Mouse (Mus musculus): ENCODE measurements around the gene Btbd35f30. TPM values are rescaled to one million over a fixed set of nuclear protein-coding genes. Genes with fewer than 3 reads are reported as not detected.
"Not testable (repeated sequence)": the region's sequence is repeated elsewhere in the genome, so short reads cannot be mapped to it uniquely, and the experiment has no call there.

Btbd35f30 gene
- total RNA-seq (2021), result not detected

DNA sequence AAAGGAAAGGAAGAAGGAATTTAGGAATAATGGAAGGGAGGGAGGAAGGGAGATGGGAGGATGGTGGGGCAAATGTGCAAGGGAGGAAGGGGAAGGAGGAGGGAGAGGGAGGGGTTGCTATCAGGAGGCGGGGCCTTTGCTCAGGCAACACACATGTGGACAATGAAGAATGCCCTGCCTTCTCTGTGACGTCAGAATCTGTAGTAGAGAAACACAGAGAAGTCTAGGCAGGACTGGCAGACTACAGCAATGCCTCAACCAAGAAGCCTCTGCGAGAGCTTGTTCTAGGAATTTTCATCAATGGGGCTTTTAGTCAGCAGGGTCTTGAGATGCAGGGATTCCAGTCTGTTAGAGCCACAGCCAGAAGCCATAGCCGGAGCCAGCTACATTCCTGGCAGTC lies at the start of gene Btbd35f30:
TSS of gene Btbd35f30 (plus strand) at position 301 of the 400 bp plus-strand sequence.
- DNase-seq, result not testable (repeated sequence)

DNA sequence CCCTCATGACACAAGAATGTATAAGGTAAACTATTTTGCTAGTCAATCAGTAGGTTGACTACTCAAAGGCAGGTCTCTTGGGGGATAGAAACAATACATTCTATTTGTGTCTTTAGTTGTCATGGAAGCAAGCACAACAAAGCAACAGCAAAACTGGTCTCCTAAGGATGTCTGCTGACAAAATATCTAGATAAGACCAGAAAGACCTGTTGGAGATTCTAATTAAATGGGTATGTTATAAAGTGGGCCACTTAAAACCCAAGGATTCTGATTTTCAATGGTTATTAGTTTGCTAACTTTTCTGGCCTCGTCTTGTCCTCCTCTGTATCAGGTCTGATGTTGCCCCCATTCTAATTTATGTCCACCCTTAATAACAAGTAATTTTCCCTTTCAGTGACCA lies 47.0 kb downstream of the Btbd35f30 start, which contains the start of gene Gm21789:
TSS of gene Gm21789 (plus strand) at position 301 of the 400 bp plus-strand sequence.
- DNase-seq, result not testable (repeated sequence)

Other genes starting within 250 kb of the Btbd35f30 start
- not detected for gene Gm5926, start 243.9 kb upstream of the Btbd35f30 start, total RNA-seq (2021)
- not detected for gene Btbd35f21, start 168.5 kb upstream of the Btbd35f30 start, total RNA-seq (2021)
- not detected for gene Gm21789, start 47.1 kb downstream of the Btbd35f30 start, total RNA-seq (2021)
- not detected for gene Btbd35f5, start 79.3 kb downstream of the Btbd35f30 start, total RNA-seq (2021)